Mouse (Mus musculus) heart, embryonic 16.5 days (tissue): ENCODE results near the gene Nek9. TPM values are rescaled to one million over a fixed set of nuclear protein-coding genes. Genes with fewer than 3 reads are reported as not detected.
"Not testable (repeated sequence)": the region's sequence is repeated elsewhere in the genome, so short reads cannot be mapped to it uniquely, and the experiment has no call there.

Experiments used
- ATAC-seq: fragments of 200-750 bp; cut with Nextera tagmentation; replicated peaks from 2 replicates; pipeline ENCODE4 v1.8.0; 2017; ENCODE audit warnings: moderate number of reproducible peaks; ENCODE audit not compliant: insufficient read depth, low FRiP score; ENCODE audit errors: extremely low read depth
- H3K27ac ChIP-seq: fragments of 300-500 bp; sonication (generic); 2 replicates; pipeline ENCODE4 v1.5.1; 2014; ENCODE audit warnings: mild to moderate bottlenecking, low read length, control low read depth, moderate library complexity
- H3K27me3 ChIP-seq: fragments of 300-500 bp; sonication (generic); 2 replicates; pipeline ENCODE4 v1.6.1; 2014; ENCODE audit warnings: low read length, mixed read lengths; ENCODE audit not compliant: control insufficient read depth, insufficient read depth
- H3K36me3 ChIP-seq: fragments of 300-500 bp; sonication (generic); 2 replicates; pipeline ENCODE4 v1.6.1; 2014; ENCODE audit not compliant: control insufficient read depth, insufficient read depth
- H3K4me1 ChIP-seq: fragments of 300-500 bp; sonication (generic); 2 replicates; pipeline ENCODE4 v1.6.1; 2014; ENCODE audit warnings: low read length, mixed read lengths; ENCODE audit not compliant: control insufficient read depth, insufficient read depth
- H3K4me2 ChIP-seq: fragments of 300-500 bp; sonication (generic); 2 replicates; pipeline ENCODE4 v1.6.1; 2014; ENCODE audit warnings: low read depth, mild to moderate bottlenecking, control low read depth, low read length
- H3K4me3 ChIP-seq: fragments of 300-500 bp; sonication (generic); 2 replicates; pipeline ENCODE4 v1.5.1; 2014; ENCODE audit warnings: mild to moderate bottlenecking, control low read depth, low read length
- H3K9ac ChIP-seq: fragments of 300-500 bp; sonication (generic); 2 replicates; pipeline ENCODE4 v1.6.1; 2014; ENCODE audit warnings: low read length, control low read depth
- H3K9me3 ChIP-seq: fragments of 300-500 bp; sonication (generic); replicated peaks from 2 replicates; pipeline ENCODE4 v1.6.1; 2016; ENCODE audit warnings: low read length; ENCODE audit not compliant: control insufficient read depth
- WGBS: fragments of 180-500 bp; shearing (Covaris S2); extraction: QIAGEN DNeasy Blood & Tissue Kit; methylation state at CpG from one replicate; pipeline ENCODE4 v1.1.7; 2014; 5-methylcytosine and 5-hydroxymethylcytosine counted together
- polyA plus RNA-seq: library from polyadenylated mRNA; unstranded; fragments of >200 nt; fragmentation: Nextera tagmentation; extraction: Ambion mirVana; gene quantifications from 2 replicates; pipeline ENCODE4 v1.2.1, GENCODE M21; 2015

Nek9 gene
- polyA plus RNA-seq, 1 experiment from 2014 or later, result 19.0 TPM

DNA sequence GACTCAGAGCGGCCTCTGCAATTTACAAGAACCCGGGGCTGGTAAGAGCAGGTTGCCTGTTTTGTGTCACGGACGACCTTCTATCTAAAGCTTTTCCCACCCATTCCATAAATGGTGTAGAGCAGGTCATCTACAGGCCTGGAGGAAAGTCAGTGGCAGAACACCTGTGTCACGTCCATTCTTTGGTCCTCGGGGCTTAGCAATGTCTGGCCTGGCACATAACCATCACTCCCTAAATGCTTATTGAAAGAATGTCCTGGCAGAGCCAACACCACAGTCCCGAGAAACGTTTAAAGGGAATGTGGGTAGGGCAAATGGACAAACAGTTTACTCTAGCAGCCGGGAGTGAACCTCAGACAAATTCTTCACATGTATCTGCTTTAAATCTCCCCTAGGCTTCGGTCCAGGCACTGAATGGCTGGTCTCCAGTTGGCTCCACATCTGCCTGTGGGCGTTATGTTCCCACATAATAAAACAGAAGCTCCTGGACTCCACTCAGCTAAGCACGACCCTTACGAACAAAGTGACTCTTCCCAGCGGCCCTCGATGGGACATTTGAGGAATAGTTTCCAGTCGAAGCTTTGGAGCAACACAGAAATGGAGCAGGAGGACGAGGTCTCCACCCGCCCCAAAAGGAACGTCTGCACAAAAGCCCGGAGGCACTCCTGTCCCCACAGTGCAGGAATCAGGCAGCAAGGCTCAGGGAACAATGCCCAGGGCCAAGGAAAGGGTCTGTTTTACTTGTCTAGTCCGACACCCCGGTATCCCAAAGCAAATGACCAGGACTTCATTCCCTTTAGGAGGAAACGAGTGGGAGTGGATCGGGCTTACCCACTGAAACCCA, 49.8 kb downstream of the Nek9 start:
- Histone ChIP-seq H3K36me3 (peaks cover 5% of the 10 kb centered on the region), H3K4me2 (peak overlapping the region; percentile 84), H3K9ac (peak overlapping the region; percentile 81; the same call in 1 of the 2 replicates), H3K9me3 (peaks cover 10% of the 10 kb centered on the region), H3K4me1 (peaks cover 13% of the 10 kb centered on the region), H3K27me3 (peaks cover 2% of the 10 kb centered on the region; the same call in 1 of the 2 replicates), H3K4me3 (peak overlapping the region; percentile 67), H3K27ac (peak overlapping the region; percentile 86)
- ATAC-seq, result peak; percentile 38; the same call in 1 of the 2 replicates
- WGBS, result 45% methylated on average over 24 of the region's 24 CpGs

DNA sequence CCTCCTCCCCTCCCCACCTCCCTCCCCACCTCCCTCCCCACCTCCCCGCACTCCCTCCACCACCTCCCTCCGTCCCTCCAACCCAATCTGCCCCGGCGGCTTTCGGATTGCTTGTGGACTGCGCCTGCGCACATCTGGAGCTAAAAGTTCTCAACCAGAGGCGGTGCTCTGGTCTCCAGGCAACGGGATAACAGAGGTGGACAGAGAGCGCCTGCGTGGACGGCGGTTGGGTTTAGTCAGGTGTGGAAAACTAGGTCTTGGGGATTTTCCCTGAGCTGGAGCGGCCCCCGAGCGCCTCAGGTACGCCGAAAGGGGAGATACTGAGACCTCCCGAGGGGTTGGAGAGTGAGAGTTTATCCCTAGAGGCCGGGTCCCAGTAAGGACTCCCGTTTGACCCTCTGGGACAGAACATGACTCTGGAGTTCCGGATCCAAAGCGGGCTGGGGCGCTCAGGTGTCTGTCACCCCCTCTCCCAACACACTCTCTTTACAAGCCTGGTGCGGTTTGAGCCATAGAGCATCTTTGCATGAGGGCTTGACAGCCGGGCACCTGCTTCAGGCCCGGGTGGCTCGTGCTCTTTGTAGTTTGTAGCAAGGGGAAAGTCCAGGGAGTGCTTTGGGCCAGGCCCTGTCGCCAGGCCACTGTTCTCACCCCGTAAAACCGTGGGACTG, 50.5 kb downstream of the Nek9 start, which contains the start of gene Zc2hc1c:
TSS of gene Zc2hc1c (plus strand) at position 106 of the 671 bp plus-strand sequence.
- Histone ChIP-seq H3K27ac (peak within 1 kb of the TSS; percentile 86), H3K9ac (peak within 1 kb of the TSS; percentile 81), H3K4me3 (peak within 1 kb of the TSS; percentile 67), H3K4me1 (peaks cover 13% of the 10 kb centered on the region), H3K36me3 (no peaks in the 10 kb centered on the region), H3K9me3 (peaks cover 4% of the 10 kb centered on the region; the same call in 1 of the 2 replicates), H3K4me2 (peak within 1 kb of the TSS; percentile 84), H3K27me3 (peaks cover 2% of the 10 kb centered on the region; the same call in 1 of the 2 replicates)
- peak; percentile 90 for ATAC-seq
- 3% methylated on average over 27 of the region's 31 CpGs for WGBS

DNA sequence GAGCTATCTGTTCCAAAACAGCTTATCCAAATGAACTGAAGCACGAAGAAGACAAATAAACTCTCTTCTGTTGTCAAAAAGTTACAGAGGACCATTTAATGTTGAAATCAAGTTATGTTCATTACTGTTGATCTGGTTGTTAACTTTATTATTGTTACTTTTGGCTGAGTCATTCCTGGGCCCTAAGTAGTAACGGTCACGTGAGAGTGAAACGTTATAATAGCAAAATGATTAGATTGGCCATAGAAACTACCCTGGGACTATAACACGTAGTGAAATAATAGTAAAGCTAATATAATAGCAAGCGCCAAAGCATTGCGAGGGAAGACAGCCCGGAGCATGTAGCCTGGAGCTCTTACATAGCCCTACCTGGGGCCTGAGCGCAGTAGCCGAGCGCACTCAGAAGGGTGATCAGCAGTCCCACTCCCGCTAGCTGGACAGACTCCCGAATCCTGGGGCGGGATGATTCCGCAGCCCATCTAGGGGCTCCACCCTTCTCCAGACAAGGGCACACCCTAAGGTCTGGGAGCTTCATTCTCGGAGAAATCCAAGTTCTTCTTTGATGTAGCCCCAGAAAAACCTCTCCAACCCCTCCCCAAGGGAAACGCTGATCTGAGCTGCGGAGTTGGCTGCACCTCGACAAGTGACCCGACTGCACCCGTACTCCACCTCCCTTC, 51.2 kb downstream of the Nek9 start, which contains the start of gene Acyp1:
TSS of gene Acyp1 (minus strand) at position 630 of the 677 bp plus-strand sequence.
- peaks cover 13% of the 10 kb centered on the region for H3K4me1 ChIP-seq
- H3K27me3 ChIP-seq, result peaks cover 2% of the 10 kb centered on the region; the same call in 1 of the 2 replicates
- H3K9ac ChIP-seq, result peak within 1 kb of the TSS; percentile 81
- H3K27ac ChIP-seq, result peak within 1 kb of the TSS; percentile 86
- 13% methylated on average over 21 of the region's 21 CpGs for WGBS
- no peaks in the 10 kb centered on the region for H3K9me3 ChIP-seq
- H3K4me2 ChIP-seq, result peak within 1 kb of the TSS; percentile 84
- H3K4me3 ChIP-seq, result peak within 1 kb of the TSS; percentile 67
- no peaks in the 10 kb centered on the region for H3K36me3 ChIP-seq
- ATAC-seq, result peak; percentile 52

DNA sequence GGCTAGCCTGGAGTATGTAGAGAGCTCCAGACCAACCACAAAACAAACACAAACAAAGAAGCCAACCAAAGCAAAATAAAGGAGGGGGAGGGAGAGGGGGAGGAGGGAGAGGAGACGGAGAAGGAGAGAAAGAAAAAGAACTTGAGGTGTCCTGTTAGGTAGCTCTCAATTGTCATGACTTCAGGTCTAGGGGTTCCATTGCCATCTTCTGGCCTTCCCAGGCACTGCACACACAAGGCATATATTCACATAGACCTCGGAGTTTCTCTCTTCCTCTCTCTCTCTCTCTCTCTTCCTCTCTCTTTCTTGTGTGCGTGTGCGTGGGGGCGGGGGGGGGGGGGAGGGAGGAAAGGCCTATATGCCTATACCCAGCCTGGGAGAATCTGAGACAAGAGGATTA, 52.2 kb downstream of the Nek9 start:
- ATAC-seq, result no peak
- no peak overlapping the region for H3K27ac ChIP-seq
- peaks cover 2% of the 10 kb centered on the region; the same call in 1 of the 2 replicates for H3K27me3 ChIP-seq
- no peak overlapping the region for H3K9ac ChIP-seq
- 38% methylated on average over 3 of the region's 5 CpGs for WGBS
- H3K9me3 ChIP-seq, result no peaks in the 10 kb centered on the region
- H3K4me3 ChIP-seq, result no peak overlapping the region
- H3K4me2 ChIP-seq, result no peak overlapping the region
- H3K4me1 ChIP-seq, result peaks cover 8% of the 10 kb centered on the region; the same call in 1 of the 2 replicates
- H3K36me3 ChIP-seq, result no peaks in the 10 kb centered on the region

DNA sequence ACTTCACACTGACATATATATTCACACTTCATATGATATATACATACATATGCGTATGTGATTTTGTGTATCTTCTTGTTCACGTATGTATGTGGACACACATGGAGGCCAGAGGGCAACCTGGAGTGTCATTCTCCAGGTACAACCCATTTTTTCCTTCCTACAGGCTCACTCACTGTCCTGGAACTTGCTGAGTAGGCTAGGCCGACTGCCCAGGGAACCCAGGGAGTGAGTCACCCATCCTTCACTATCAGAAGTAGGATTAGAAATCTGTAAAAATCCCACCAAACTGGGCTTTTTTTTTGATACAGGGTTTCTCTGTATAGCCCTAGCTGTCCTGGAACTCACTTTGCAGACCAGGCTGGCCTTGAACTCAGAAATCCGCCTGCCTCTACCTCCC, 54.2 kb downstream of the Nek9 start:
- WGBS, result 85% methylated on average over 4 of the region's 4 CpGs
- Histone ChIP-seq H3K27ac (no peak overlapping the region), H3K4me3 (no peak overlapping the region), H3K27me3 (peaks cover under 1% of the 10 kb centered on the region; the same call in 1 of the 2 replicates), H3K9ac (no peak overlapping the region), H3K9me3 (no peaks in the 10 kb centered on the region), H3K4me2 (no peak overlapping the region), H3K36me3 (no peaks in the 10 kb centered on the region), H3K4me1 (peaks cover 8% of the 10 kb centered on the region; the same call in 1 of the 2 replicates)
- no peak for ATAC-seq

DNA sequence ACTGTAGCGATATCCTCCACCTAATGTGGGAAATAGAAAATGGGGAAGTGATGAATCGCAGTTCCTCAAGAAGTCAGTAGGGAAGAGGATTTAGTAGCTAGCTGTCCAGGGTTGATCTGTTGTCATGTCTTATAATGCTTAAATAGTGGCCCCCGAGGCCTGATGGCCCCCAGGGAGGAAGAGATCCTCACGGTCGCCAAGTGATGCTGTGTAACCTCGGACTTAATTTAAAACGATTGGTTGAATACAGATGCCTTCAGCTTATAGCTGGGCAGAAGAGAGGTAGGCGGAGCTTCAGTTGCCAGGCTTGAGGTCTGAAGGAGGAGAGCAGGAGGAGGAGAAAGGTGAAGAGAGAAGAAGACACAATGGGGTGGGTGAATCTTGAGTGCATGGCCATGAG, 54.8 kb downstream of the Nek9 start:
- peaks cover 6% of the 10 kb centered on the region for H3K4me1 ChIP-seq
- H3K9me3 ChIP-seq, result no peaks in the 10 kb centered on the region
- no peaks in the 10 kb centered on the region for H3K36me3 ChIP-seq
- no peak overlapping the region for H3K9ac ChIP-seq
- no peak overlapping the region for H3K4me3 ChIP-seq
- ATAC-seq, result no peak
- no peak overlapping the region for H3K27ac ChIP-seq
- 63% methylated on average over 8 of the region's 8 CpGs for WGBS
- no peaks in the 10 kb centered on the region for H3K27me3 ChIP-seq
- H3K4me2 ChIP-seq, result no peak overlapping the region

DNA sequence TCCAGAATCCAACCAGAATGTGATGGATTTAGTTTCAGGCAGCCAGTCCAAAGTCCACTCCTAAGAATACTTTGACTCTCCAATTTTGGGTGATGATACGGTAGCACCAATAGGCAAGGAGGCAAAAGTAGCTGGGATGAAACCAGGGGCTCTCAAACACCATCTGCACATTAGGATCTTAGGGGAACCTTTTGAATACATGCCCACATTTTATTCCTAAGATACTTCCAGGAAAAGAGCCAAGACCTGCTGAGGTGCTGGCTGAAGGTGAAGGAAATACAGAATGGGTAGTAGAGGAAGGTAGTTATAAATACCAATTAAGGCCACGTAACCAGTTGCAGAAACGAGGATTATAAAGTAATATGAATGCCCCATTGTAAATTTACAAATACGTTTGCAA, 57.4 kb downstream of the Nek9 start:
- not testable (repeated sequence) for ATAC-seq, H3K4me1 ChIP-seq, H3K27me3 ChIP-seq, H3K9ac ChIP-seq, H3K4me3 ChIP-seq, H3K9me3 ChIP-seq, H3K36me3 ChIP-seq, H3K27ac ChIP-seq, H3K4me2 ChIP-seq
- 92% methylated on average over 1 of the region's 4 CpGs for WGBS

DNA sequence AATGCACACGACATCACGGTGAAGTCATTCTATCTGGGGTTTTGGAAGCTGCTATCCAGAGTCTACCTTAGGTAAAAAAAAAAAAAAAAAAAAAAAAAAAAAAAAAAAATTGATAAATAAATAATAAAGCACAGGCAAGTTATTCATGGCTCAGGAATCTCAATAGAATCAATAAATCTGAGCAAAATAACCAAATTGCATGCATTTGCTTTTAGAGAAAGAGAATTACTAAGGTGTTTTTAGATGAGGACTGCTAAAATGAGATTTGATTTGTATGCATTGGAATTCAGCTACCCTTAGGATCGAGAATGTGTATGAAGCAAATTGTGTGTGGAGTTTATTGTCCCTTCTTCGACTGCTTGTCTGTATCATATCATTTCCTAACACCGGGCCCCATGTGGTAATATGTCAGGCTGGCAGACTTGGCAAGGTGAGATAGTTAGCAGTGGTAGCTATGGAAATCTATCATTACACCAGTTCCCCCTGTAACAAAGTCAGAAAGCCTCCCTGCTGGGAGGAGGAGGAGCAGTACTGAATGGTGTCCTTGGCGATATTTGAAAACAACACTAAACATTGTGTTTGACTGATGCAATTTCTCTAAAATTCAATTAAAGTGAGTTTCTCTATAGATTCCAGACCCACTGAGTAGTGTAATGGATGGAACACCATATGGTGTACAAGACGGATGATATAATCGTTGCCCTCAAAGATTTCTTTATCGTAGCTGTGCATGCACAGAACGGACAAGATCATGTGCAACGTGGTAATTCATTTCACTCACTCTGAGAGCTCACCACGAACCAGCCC, 58.1 kb downstream of the Nek9 start:
- no peaks in the 10 kb centered on the region for H3K9me3 ChIP-seq
- WGBS, result 64% methylated on average over 12 of the region's 12 CpGs
- ATAC-seq, result no peak
- peak overlapping the region; percentile 75 for H3K4me2 ChIP-seq
- no peaks in the 10 kb centered on the region for H3K27me3 ChIP-seq
- H3K4me3 ChIP-seq, result peak overlapping the region; percentile 74
- peaks cover 3% of the 10 kb centered on the region for H3K4me1 ChIP-seq
- no peak overlapping the region for H3K27ac ChIP-seq
- no peaks in the 10 kb centered on the region for H3K36me3 ChIP-seq
- no peak overlapping the region for H3K9ac ChIP-seq
